Mouse (Mus musculus): ENCODE data around the gene Hrh2.

GRCm38 (mm10) chr13:54165765-54166164 lies 26.2 kb upstream of the Hrh2 start:
- TF ChIP-seq CTCF (IDR thresholded peaks at IDR 0.05; ENCODE audit: insufficient read depth, low read depth, low read length) (no peak), POLR2A (IDR thresholded peaks at IDR 0.05; ENCODE audit: insufficient read depth, low read depth, low read length) (no peak)
